Mouse (Mus musculus): ENCODE measurements at regions not wholly inside any gene's neighbourhood (a gene's known extent, or its start where the extent isn't known, plus 50 kb on each side); places are given as distances from the start of the nearest gene placed in this dataset.

- TF ChIP-seq CTCF (IDR thresholded peaks at IDR 0.05; ENCODE audit: borderline replicate concordance, extremely low read depth, insufficient read depth, insufficient read length) (no peak), POLR2A (IDR thresholded peaks at IDR 0.05; ENCODE audit: borderline replicate concordance, extremely low read depth, insufficient read depth, insufficient read length, poor library complexity, severe bottlenecking) (no peak)
Observed at GRCm38 (mm10) chr16:86454810-86455209, 553.2 kb upstream of the Adamts5 start.

Measured in brain, embryonic 14.5 days (tissue).